Mouse (Mus musculus) E14TG2a.4 (cell line): Measurements from ENCODE around the gene Psap.

Experiments used
- H3K27me3 ChIP-seq: 2 replicates; pipeline ENCODE4 v1.6.1; 2014; ENCODE audit warnings: low read length, control low read depth; ENCODE audit not compliant: insufficient read depth
- H3K36me3 ChIP-seq: 2 replicates; pipeline ENCODE4 v1.6.1; 2014; ENCODE audit warnings: low read length, control low read depth; ENCODE audit not compliant: insufficient read depth
- H3K4me1 ChIP-seq: replicated peaks from 2 replicates; pipeline ENCODE4 v1.6.1; 2014; ENCODE audit warnings: low read depth, low read length, control low read depth
- H3K4me3 ChIP-seq: replicated peaks from 2 replicates; pipeline ENCODE4 v1.5.1; 2014; ENCODE audit warnings: mild to moderate bottlenecking, low read length
- H3K9me3 ChIP-seq: 2 replicates; pipeline ENCODE4 v1.6.1; 2014; ENCODE audit warnings: low read length, control low read depth
- CTCF ChIP-seq: conservative IDR thresholded peaks from 2 replicates; pipeline ENCODE4 v1.5.1; 2014; ENCODE audit warnings: low read length
- NANOG ChIP-seq: IDR thresholded peaks from 2 replicates; pipeline ENCODE4 v1.6.1; 2014; ENCODE audit warnings: borderline replicate concordance, low read length, mixed read lengths
- POU5F1 ChIP-seq: IDR thresholded peaks from 2 replicates; pipeline ENCODE4 v1.6.1; 2014; ENCODE audit warnings: low read length, borderline replicate concordance

Gene Psap

GRCm38 (mm10) chr10:60269141-60270064 lies 8.0 kb upstream of the Psap start:
- TF ChIP-seq POU5F1 (no peak), NANOG (no peak), CTCF (no peak)
- no peak overlapping the region for H3K4me3 ChIP-seq

DNA sequence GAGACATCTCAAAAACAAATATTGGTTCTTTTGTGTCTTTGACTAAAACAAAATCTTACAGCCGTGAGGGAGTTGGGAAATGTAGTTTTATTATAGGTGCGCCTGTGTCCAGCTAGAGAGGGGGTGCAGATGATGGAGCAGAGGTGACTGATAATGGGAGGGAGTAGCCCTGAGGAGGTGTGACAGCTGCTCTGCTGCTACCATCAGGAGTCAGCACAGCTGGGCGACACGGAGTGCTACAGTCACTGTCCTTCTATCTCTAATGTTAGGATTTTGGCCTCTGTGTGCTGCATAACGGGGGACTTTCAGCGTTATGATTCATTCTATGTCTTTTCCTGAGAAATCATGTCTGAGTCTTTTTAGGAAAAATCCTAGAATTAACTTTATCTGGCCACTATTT lies 6.4 kb upstream of the Psap start:
- Histone ChIP-seq H3K9me3 (no peaks in the 10 kb centered on the region), H3K4me3 (no peak overlapping the region), H3K27me3 (peaks cover 8% of the 10 kb centered on the region; the same call in 1 of the 2 replicates), H3K36me3 (no peaks in the 10 kb centered on the region), H3K4me1 (peaks cover 12% of the 10 kb centered on the region)
- TF ChIP-seq POU5F1 (no peak), CTCF (no peak), NANOG (no peak)

More at GRCm38 (mm10) chr10:60269141-60270064, 8.0 kb upstream of the Psap start:
- Histone ChIP-seq H3K4me1 (peaks cover 15% of the 10 kb centered on the region), H3K27me3 (0 out of 2 replicates have a peak, but pooled peaks cover 8% of the 10 kb centered on the region), H3K36me3 (no peaks in the 10 kb centered on the region), H3K9me3 (no peaks in the 10 kb centered on the region)

DNA sequence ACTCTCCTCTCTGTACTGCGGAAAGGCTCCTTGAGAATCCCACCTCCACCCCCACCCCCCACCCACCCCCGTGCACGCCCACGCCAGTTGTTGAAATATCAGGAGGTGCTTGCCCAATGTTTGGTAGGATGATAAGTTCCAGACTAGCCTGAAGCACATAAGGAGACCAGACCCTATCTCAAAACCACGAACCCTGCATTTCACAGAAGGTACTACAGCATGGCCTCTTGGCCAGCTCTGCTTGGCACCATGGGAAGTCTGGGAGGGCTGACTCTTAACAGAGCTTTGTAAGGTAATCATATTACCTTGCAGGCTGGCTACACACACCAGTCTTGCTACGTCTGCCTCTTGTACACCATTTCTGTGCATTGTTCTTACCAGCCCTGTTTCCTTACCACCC lies 5.2 kb upstream of the Psap start:
- H3K9me3 ChIP-seq, result no peaks in the 10 kb centered on the region
- TF ChIP-seq POU5F1 (no peak), CTCF (no peak), NANOG (no peak)
- no peaks in the 10 kb centered on the region for H3K36me3 ChIP-seq
- no peak overlapping the region for H3K4me3 ChIP-seq
- H3K4me1 ChIP-seq, result peaks cover 21% of the 10 kb centered on the region
- peaks cover 11% of the 10 kb centered on the region; the same call in 1 of the 2 replicates for H3K27me3 ChIP-seq

DNA sequence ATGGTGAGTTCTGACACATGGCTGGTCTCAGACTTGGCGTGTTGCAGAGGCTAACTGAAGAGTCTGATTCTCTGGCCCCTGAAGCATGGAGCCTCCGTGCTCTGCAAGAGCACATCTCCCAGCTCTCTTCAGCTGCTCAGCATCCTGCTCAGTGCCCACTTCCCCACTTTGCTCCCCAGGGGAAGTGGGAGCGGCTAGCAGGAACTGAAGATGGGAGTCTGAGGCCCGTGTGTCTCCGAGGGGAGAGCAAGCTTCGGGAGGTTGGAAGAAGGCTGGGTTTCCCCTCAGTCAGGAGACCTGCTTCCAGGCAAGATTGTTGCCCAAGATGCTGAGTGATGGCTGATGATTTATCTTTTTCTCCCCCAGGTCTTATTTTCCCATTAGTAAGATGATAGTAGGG lies 4.0 kb upstream of the Psap start:
- no peak for TF ChIP-seq CTCF
- TF ChIP-seq NANOG, result no peak
- TF ChIP-seq POU5F1, result no peak
- Histone ChIP-seq H3K27me3 (peaks cover 11% of the 10 kb centered on the region; the same call in 1 of the 2 replicates), H3K9me3 (no peaks in the 10 kb centered on the region), H3K4me1 (peaks cover 27% of the 10 kb centered on the region), H3K36me3 (no peaks in the 10 kb centered on the region), H3K4me3 (no peak overlapping the region)

DNA sequence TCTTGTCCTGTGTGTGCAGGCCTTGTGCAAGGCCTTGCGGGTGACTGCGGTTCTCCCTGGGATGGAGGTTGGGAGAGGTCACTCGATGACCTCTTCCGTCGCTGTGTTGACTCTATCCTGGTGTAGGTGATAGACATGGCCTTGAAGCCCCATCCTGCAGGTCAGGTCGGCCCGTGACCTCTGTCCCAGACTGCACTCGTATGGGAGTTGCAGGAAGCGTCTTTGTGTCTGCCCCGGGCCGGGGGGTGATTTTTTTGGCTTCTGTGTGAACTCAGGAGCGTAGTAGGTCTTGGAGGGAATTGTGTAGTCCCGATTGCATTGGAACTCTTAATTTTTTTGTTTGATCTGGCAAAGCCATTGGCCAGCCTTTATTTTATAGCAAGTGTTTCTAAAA lies 576 bp downstream of the Psap start:
- TF ChIP-seq CTCF, result no peak
- no peak for TF ChIP-seq POU5F1
- no peak for TF ChIP-seq NANOG
- Histone ChIP-seq H3K36me3 (peaks cover 20% of the 10 kb centered on the region), H3K4me3 (peak overlapping the region; percentile 89), H3K9me3 (no peaks in the 10 kb centered on the region), H3K27me3 (peaks cover 7% of the 10 kb centered on the region; the same call in 1 of the 2 replicates), H3K4me1 (peaks cover 67% of the 10 kb centered on the region)

GRCm38 (mm10) chr10:60278786-60279185 lies 1.4 kb downstream of the Psap start:
- peaks cover 67% of the 10 kb centered on the region for H3K4me1 ChIP-seq
- H3K4me3 ChIP-seq, result no peak overlapping the region
- H3K27me3 ChIP-seq, result peaks cover 3% of the 10 kb centered on the region; the same call in 1 of the 2 replicates
- H3K36me3 ChIP-seq, result peaks cover 24% of the 10 kb centered on the region
- no peaks in the 10 kb centered on the region for H3K9me3 ChIP-seq
- TF ChIP-seq POU5F1, result no peak
- no peak for TF ChIP-seq CTCF
- TF ChIP-seq NANOG, result no peak

DNA sequence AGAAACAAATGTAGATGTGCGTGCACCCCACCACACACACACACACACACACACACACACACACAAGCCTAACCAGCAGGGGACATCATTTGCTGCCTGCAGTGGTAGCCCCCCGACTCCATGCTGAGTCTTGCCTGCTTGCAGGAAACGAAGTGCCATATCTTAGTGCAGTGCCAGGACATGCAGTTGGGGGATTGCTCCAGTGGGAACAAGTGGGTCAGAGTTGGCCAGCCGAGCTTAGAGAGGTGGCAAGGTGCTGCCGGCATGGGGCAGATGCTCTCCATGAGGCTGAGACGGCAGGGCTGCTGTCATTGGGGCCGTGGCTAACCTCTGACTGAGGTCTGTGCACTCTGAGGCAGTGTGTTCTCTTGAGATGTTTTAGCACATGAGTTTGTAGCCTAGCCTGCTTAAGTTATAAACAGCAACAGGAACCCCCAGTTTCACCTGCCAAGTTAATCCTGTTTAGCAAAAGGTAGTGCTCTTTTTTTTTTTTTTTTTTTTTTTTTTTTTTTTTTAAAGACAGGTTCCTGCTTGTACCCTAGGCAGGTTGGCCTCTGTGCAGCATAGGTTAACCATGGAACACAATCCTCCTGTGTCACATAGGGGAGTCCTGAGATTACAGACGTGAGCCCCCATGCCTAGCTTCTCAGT lies 2.0 kb downstream of the Psap start:
- H3K4me3 ChIP-seq, result no peak overlapping the region
- no peaks in the 10 kb centered on the region for H3K9me3 ChIP-seq
- peaks cover 73% of the 10 kb centered on the region for H3K4me1 ChIP-seq
- peaks cover 24% of the 10 kb centered on the region for H3K36me3 ChIP-seq
- no peak for TF ChIP-seq CTCF
- TF ChIP-seq NANOG, result no peak
- no peak for TF ChIP-seq POU5F1
- H3K27me3 ChIP-seq, result peaks cover 3% of the 10 kb centered on the region; the same call in 1 of the 2 replicates

DNA sequence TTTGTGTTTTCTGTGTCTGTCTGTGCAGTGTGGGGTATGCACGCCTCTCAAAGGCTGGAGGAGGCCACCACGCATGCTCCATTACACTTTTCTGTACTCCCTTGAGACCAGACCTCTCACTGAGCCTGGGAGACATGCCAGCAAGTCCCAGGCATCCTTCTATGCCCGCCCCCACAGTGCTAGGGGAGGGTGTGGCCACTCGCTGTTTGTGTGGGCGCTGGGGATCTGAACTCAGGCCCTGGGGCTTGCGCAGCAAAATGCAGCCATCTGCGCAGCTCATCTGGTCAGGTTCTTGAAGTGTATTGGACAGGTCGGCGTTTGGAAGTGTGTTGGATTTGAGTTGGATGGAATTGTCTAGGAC lies 2.5 kb downstream of the Psap start:
- TF ChIP-seq CTCF, result no peak
- Histone ChIP-seq H3K4me3 (no peak overlapping the region), H3K9me3 (no peaks in the 10 kb centered on the region), H3K4me1 (peaks cover 78% of the 10 kb centered on the region), H3K27me3 (peaks cover 3% of the 10 kb centered on the region; the same call in 1 of the 2 replicates), H3K36me3 (peaks cover 24% of the 10 kb centered on the region)
